Mouse (Mus musculus): Measurements from ENCODE around the gene Fnbp1l.
A peak's percentile ranks its signal among the peaks of the same experiment; 100 is the strongest.

Fnbp1l gene

DNA sequence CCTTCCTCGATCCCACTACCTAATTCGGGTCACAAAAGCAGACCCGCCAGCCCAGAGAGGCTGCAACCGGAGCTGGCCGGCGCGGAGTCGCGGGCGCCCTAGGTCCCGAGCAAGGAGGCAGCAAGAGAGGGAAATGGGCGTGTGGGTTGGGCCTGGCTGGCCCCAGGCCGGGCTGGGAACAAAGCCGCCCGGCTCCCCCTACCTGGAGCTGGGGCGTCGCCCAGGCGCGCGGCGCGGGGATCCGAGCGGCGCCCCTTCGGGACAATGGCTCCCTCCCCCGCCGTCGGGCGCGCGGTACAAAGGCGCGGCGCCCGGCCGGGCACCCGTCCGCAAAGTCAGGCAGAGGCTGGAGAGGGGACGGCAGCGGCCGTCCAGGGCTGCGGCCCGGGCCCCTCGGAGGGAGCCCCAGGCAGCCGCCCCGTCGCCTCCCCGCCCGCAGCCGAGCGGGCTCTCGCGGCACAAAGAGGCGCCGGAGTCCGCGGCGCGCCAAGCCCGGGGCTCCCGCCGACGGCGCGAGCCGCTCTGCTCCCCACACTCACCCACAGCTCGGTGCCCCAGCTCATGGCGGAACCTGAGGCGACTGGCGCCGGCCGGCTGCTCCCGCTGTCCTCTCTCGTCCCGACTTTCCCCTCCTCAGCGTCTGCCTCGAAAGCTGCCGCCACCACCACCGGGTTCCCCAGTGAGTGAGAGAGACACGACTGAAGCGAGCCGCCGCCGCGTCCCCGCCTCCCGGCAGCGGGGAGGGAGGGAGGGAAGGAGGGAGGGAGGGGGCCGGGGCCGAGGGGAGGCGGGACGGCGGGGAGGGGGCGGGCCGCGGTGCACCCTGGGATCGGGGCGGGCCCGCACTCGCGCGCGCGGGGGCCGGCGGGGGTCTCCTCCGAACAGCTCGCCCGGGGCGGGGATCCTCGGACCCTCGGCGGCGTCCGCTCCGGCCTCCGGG is at the start of gene Fnbp1l:
Gene Fnbp1l (minus strand): TSS at position 725 of the 940 bp plus-strand sequence.
- DNase-seq (ENCODE audit: low spot score in 2 of 2): peak in 1 of 2 experiments; percentile 59

GRCm38 (mm10) chr3:122660795-122661194 is 41.3 kb upstream of the Fnbp1l start:
- no peak for DNase-seq (ENCODE audit: low spot score in 2 of 2)

GRCm38 (mm10) chr3:122659261-122659917 is 39.9 kb upstream of the Fnbp1l start:
- DNase-seq (ENCODE audit: low spot score in 2 of 2): no peak

GRCm38 (mm10) chr3:122647195-122647837 is 27.8 kb upstream of the Fnbp1l start:
- no peak for DNase-seq (ENCODE audit: low spot score in 2 of 2)

GRCm38 (mm10) chr3:122640286-122640685 is 20.8 kb upstream of the Fnbp1l start:
- DNase-seq (ENCODE audit: low spot score in 2 of 2): no peak

DNA sequence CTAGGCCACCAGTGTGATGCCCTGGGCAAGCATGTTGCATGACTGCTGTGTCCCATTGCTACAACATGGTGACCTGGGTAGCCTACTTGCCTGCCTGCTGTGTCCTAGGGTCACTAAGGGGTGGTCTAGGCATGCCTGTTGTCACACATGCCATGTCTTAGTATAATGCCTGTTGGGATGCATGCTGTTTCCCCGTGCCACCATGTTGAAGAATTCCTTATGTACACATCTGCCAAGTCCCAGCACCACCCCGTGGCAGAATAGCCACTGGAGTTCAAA is 19.6 kb upstream of the Fnbp1l start:
- no peak for DNase-seq (ENCODE audit: low spot score in 2 of 2)

DNA sequence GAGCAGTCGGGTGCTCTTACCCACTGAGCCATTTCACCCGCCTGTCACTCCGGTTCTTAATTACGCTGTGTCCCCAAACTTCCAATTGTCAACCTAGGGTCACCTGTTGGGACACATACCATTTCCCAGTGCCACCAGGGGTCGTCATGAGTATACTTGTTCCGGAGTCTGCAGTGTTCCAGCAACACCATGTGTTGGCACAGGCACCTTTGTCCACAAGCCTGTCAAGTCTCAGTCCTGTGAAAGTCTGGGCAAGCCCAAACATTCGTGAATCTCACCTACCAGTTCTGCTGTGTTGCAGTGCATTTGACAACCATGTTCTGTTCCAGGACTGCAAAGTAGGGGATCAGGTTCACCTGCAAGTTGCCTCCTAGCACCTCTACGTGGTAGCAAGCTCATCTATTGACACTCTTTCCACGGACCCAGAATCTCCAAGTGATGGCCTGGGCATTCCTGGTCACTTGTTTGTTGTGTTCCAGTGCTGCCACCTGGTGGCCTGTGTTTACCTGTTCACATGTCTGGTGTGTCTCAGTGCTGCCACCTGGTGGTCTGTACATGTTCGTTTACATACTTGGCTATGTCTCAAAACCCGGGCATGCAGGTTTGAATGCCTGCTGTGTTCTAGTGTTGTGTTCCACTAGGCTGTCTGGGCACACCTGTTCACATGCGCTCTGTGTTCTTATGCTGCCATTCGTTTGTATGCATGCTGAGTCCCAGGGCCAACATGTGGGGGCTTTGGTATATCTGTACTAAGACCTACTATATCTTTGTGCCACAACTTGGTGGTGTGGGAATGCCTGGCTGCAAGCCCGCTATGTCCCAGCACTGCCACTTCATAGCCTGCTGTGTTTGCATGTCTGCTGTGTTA is 19.0 kb upstream of the Fnbp1l start:
- peak; percentile 72 to 98 for DNase-seq (ENCODE audit: low spot score in 2 of 2)

DNA sequence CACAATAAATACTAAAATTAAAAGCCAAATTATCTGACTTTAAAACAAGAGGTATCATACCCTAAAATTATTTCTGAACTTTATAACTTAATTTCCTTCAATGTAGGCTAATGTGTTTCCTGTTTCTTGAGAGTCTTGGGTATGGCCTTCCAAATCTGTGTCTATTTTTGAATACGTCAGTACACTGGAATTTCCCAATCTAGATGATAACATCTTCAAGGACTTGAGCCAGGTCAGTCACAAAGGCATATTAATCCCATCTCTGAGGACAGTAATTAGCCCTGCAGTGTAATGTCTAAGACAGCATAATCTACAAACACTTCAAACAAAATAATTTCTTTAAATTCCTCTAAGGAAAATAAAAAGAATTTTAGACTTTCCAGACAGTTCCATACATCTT is 17.8 kb upstream of the Fnbp1l start:
- no peak for DNase-seq (ENCODE audit: low spot score in 2 of 2)

GRCm38 (mm10) chr3:122635246-122635645 is 15.7 kb upstream of the Fnbp1l start:
- no peak for DNase-seq (ENCODE audit: low spot score in 2 of 2)

GRCm38 (mm10) chr3:122629580-122629979 is 10.1 kb upstream of the Fnbp1l start:
- DNase-seq (ENCODE audit: low spot score in 2 of 2): no peak

DNA sequence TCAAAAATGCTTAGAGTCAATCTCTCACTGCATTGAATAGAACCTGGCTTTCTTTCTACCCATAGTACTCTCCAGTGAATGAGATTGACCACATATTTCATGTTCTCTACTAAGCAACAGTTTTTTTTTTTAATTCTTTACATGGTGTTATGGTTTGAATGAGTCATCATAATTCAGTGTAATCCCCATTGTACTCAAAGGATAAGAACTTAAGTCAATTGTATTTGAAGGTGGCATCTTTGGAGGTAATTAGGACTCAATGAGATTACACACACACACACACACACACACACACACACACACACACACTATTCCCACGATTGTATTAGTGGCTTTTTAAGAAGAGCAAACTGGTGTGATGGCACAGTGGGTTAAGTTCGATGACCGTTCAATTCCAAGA is 9.4 kb upstream of the Fnbp1l start:
- no peak for DNase-seq (ENCODE audit: low spot score in 2 of 2)

DNA sequence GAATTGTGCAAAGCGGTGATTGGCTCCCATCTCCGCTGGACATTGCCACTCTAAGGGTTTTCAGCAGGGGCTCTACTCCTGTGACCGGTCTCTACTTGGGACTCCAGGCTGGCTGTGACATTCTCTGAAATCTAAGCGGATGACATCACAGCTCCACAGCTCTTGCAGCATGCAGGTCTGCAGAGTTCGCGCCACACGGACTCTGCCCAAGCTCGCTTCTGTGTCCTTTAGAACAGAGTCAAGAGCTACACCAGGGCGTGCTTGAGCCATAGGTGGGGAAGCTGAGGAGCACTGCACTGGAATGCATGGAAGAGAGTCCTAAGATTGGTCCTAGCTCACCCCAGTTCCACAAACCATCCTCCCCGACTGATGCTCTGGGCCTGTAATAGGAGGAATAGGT is 9.0 kb upstream of the Fnbp1l start:
- DNase-seq (ENCODE audit: low spot score in 2 of 2): no peak

GRCm38 (mm10) chr3:122627846-122628245 is 8.3 kb upstream of the Fnbp1l start:
- no peak for DNase-seq (ENCODE audit: low spot score in 2 of 2)

DNA sequence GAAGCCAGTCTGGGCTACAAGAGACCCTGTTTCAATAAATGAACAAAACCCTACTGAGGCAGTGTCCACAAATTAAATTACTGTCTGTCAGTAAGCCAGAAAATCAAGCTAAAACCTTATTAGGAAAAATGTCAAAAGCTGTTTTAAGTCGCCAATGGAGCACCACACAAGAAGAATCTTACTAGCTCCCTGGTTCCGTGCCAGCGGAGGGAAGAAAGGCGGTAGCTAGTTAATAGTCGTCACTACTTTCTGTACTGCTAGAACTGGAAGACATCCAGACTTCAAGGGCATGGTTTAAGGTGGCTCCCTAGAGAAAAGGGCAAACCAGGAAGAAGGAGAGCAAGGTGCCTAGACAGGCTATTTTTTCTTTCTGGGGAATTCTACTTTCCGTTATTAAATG is 5.1 kb upstream of the Fnbp1l start:
- DNase-seq (ENCODE audit: low spot score in 2 of 2): no peak

- DNase-seq (ENCODE audit: low spot score in 2 of 2): peak in 1 of 2 experiments; percentile 58
Observed at GRCm38 (mm10) chr3:122620285-122620931, 893 bp upstream of the Fnbp1l start.

GRCm38 (mm10) chr3:122619931-122620284 is 393 bp upstream of the Fnbp1l start:
- peak in 1 of 2 experiments; percentile 21 for DNase-seq (ENCODE audit: low spot score in 2 of 2)

DNA sequence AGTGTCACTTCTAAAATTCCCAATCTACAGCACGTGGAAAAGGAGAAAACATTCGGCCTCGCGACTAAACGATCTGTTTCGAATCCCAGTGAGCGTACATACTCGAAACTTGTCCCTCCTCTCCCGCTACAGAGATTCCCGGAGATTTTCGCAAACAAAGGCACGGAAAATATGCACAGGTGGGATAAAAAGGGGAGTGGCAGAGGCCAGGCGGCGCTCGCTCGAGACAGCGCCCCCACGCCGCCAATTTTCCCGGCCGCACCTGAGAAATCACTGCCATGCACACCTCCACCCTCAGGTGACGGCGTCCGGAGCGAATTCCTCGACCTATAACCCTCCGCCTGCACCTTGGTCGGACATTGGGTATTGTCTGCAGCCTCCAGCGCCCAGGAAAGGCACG is 1.1 kb downstream of the Fnbp1l start:
- DNase-seq (ENCODE audit: low spot score in 2 of 2): peak in 1 of 2 experiments; percentile 29

GRCm38 (mm10) chr3:122617613-122618340 is 1.7 kb downstream of the Fnbp1l start:
- no peak for DNase-seq (ENCODE audit: low spot score in 2 of 2)

GRCm38 (mm10) chr3:122612537-122612936 is 7.0 kb downstream of the Fnbp1l start:
- no peak for DNase-seq (ENCODE audit: low spot score in 2 of 2)

- DNase-seq (ENCODE audit: low spot score in 2 of 2): no peak
Observed at GRCm38 (mm10) chr3:122611761-122612160, 7.8 kb downstream of the Fnbp1l start.

Measured in left cerebral cortex, adult 9 months (tissue).